Mouse (Mus musculus) neural tube, embryonic 14.5 days (tissue): ENCODE results near the gene Cluap1. TPM values are rescaled to one million over a fixed set of nuclear protein-coding genes. Genes with fewer than 3 reads are reported as not detected.

Source experiments
- ATAC-seq: fragments of 200-750 bp; cut with Nextera tagmentation; 2 replicates; pipeline ENCODE4 v1.8.0; 2017; ENCODE audit warnings: low read depth, mild to moderate bottlenecking, moderate TSS enrichment, moderate library complexity
- H3K27ac ChIP-seq: fragments of 300-500 bp; sonication (generic); 2 replicates; pipeline ENCODE4 v1.5.1; 2014; ENCODE audit warnings: low read depth, mild to moderate bottlenecking, control low read depth, low read length, moderate library complexity, mixed read lengths
- H3K27me3 ChIP-seq: fragments of 300-500 bp; sonication (generic); 2 replicates; pipeline ENCODE4 v1.6.1; 2014; ENCODE audit warnings: low read length; ENCODE audit not compliant: control insufficient read depth, insufficient read depth
- H3K36me3 ChIP-seq: fragments of 300-500 bp; sonication (generic); 2 replicates; pipeline ENCODE4 v1.6.1; 2014; ENCODE audit warnings: low read length, mixed read lengths; ENCODE audit not compliant: control insufficient read depth, insufficient read depth
- H3K4me1 ChIP-seq: fragments of 300-500 bp; sonication (generic); 2 replicates; pipeline ENCODE4 v1.6.1; 2014; ENCODE audit warnings: low read length; ENCODE audit not compliant: control insufficient read depth, insufficient read depth
- H3K4me2 ChIP-seq: fragments of 300-500 bp; sonication (generic); 2 replicates; pipeline ENCODE4 v1.6.1; 2014; ENCODE audit warnings: mild to moderate bottlenecking, low read depth, low read length, control low read depth
- H3K4me3 ChIP-seq: fragments of 300-500 bp; sonication (generic); 2 replicates; pipeline ENCODE4 v1.5.1; 2014; ENCODE audit warnings: low read depth, low read length, control low read depth, mixed read lengths
- H3K9ac ChIP-seq: fragments of 300-500 bp; sonication (generic); replicated peaks from 2 replicates; pipeline ENCODE4 v1.6.1; 2014; ENCODE audit warnings: low read depth, mild to moderate bottlenecking, control low read depth, low read length, mixed read lengths
- H3K9me3 ChIP-seq: fragments of 300-500 bp; sonication (generic); 2 replicates; pipeline ENCODE4 v1.6.1; 2016; ENCODE audit warnings: low read length; ENCODE audit not compliant: control insufficient read depth
- WGBS: fragments of 180-500 bp; shearing (Covaris S2); extraction: QIAGEN DNeasy Blood & Tissue Kit; methylation state at CpG from one replicate; pipeline ENCODE4 v1.1.7; 2014; 5-methylcytosine and 5-hydroxymethylcytosine counted together
- polyA plus RNA-seq: library from polyadenylated mRNA; unstranded; fragments of >200 nt; fragmentation: Nextera tagmentation; extraction: Ambion mirVana; gene quantifications from 2 replicates; pipeline ENCODE4 v1.2.1, GENCODE M21; 2014

Gene Cluap1
- polyA plus RNA-seq, 1 experiment from 2014 or later = 46.6 TPM

DNA sequence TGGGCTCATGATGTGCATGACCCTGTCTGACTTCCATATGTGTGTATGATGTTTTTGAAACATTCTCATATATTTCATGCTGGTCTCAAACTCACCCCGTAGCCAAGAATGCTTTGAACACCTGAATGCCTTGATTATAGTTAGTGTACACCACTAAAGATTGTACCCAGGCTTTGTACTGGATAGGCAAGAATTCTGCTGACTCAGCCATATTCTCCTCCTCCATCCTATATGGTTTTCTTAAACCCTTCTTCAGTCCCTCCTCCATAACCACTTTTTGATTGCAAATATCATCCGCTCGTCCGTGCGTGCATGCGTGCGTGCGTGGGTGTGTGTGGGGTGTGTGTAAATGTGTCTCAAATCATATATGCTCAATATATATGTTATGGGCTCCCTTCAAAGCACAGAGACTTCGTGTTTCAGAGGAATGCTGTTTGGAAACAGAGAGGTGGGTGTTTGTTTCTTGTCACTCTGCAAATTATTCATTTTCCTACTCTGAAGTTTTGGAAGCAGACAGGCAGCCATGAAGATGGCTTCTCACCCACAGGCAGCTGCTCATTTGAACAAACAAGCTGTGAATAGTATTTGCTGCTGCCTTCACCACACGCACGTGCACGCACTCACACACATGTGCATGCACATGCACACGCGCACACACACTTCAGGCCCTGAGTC is 16.8 kb upstream of the Cluap1 start:
- no peak overlapping the region for H3K4me2 ChIP-seq
- H3K36me3 ChIP-seq = peaks cover 3% of the 10 kb centered on the region; the same call in 1 of the 2 replicates
- 95% methylated on average over 14 of the region's 14 CpGs for WGBS
- H3K4me1 ChIP-seq = no peaks in the 10 kb centered on the region
- no peaks in the 10 kb centered on the region for H3K27me3 ChIP-seq
- no peaks in the 10 kb centered on the region for H3K9me3 ChIP-seq
- no peak overlapping the region for H3K27ac ChIP-seq
- no peak overlapping the region for H3K4me3 ChIP-seq
- H3K9ac ChIP-seq = no peak overlapping the region
- ATAC-seq = no peak

DNA sequence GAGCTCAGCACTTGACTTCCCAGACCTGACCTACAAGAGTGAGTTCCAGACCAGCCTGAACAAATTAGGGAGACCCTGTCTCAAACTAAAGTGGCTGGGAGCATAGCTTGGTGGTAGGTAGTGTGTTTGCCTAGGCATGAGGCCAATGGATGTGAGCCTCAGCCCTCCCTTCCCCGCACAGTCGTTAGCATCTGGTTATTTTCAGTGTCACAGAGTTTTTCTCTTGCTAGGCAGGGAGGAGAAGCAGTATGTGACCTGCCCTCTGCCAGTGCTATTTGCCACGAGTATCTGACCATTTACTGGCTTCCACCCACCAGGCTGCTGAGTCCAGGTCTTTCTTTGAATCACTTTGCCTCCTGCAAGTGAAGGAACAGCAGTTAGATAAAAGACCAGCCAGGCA is 14.9 kb upstream of the Cluap1 start:
- ATAC-seq = no peak
- WGBS = 75% methylated on average over 3 of the region's 3 CpGs
- no peak overlapping the region for H3K4me2 ChIP-seq

DNA sequence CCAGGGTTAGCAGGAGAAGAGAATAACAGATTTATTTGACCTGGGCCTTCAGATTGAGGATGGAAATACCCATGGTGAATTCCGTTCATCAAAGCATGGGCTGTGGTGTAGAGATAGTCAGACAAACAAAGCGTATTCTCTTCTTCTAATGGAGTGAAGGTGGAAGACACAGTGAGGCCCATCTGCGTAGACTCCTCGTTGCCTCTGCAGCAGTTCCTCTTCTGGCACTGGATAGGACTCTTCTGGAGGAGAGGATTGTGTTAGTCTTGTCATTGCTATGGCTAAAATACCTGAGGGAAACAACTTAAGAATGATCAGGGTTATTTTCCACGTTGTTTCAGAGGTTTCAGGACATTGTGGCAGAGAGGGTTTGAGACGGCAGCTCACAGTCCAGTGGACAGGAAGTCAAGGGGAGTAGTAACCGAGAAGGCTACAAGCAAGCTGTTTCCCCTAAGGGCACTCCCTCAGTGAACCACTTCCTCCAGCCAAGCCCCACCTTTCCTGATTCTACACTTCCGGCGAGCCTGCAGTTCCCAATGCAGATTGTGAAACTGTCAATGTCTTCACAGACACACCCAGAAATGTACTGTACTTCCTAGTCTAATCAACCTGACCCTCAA is 13.3 kb upstream of the Cluap1 start:
- no peak overlapping the region for H3K4me3 ChIP-seq
- no peak overlapping the region for H3K4me2 ChIP-seq
- 85% methylated on average over 9 of the region's 9 CpGs for WGBS
- ATAC-seq = no peak
- no peaks in the 10 kb centered on the region for H3K4me1 ChIP-seq
- H3K36me3 ChIP-seq = peaks cover 33% of the 10 kb centered on the region
- H3K9me3 ChIP-seq = no peaks in the 10 kb centered on the region
- no peaks in the 10 kb centered on the region for H3K27me3 ChIP-seq
- no peak overlapping the region for H3K9ac ChIP-seq
- no peak overlapping the region for H3K27ac ChIP-seq

More for the DNA sequence above, 14.9 kb upstream of the Cluap1 start:
- no peaks in the 10 kb centered on the region for H3K27me3 ChIP-seq
- no peak overlapping the region for H3K9ac ChIP-seq
- H3K4me1 ChIP-seq = no peaks in the 10 kb centered on the region
- peaks cover 18% of the 10 kb centered on the region for H3K36me3 ChIP-seq
- no peaks in the 10 kb centered on the region for H3K9me3 ChIP-seq
- no peak overlapping the region for H3K27ac ChIP-seq
- H3K4me3 ChIP-seq = no peak overlapping the region

DNA sequence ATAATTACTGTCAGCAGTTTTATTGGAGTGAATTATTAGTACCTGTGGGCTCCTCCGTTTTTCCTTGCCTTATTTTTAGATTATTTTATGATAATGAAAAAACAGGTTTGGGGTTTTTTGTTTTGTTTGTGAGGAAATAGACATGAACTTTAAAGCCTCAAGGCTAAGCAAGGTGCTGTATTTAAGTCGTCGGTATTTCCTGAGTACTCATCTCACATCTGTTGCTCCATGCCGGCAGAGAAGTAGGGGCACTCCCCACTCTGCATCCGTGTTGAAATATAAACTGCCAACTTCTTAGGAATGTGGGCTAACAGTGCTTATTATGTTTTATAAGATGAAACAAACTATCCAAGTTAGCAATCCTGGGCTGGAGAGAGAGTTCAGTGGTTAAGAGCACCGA is 12.6 kb upstream of the Cluap1 start:
- WGBS = 94% methylated on average over 6 of the region's 6 CpGs
- Histone ChIP-seq H3K4me3 (no peak overlapping the region), H3K27me3 (no peaks in the 10 kb centered on the region), H3K9ac (no peak overlapping the region), H3K4me2 (no peak overlapping the region), H3K36me3 (peaks cover 39% of the 10 kb centered on the region), H3K27ac (no peak overlapping the region), H3K9me3 (no peaks in the 10 kb centered on the region), H3K4me1 (no peaks in the 10 kb centered on the region)
- ATAC-seq = no peak

DNA sequence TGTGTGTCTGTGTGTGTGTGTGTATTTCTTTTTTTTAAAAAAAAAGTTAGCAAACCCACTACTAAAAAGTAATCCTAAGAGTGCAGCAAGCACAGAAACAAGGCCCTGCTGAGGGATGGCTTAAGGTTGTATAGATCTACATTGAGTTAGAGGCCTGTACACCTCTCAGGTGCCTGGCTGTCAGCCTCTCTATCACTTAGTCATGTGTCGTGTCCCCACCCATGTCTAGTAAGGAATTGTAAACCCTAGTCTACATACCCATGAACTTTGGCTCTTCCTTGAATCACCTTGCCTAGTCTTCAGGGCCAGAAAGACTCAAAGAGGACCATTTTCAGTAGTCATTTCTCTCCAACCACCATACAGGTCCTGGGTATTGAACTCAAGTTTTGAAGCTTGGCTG is 12.0 kb upstream of the Cluap1 start:
- no peak for ATAC-seq
- Histone ChIP-seq H3K9me3 (no peaks in the 10 kb centered on the region), H3K9ac (no peak overlapping the region), H3K4me2 (no peak overlapping the region), H3K27me3 (no peaks in the 10 kb centered on the region), H3K4me1 (no peaks in the 10 kb centered on the region), H3K4me3 (no peak overlapping the region), H3K27ac (no peak overlapping the region), H3K36me3 (peaks cover 44% of the 10 kb centered on the region)
- WGBS = 96% methylated on average over 1 of the region's 1 CpGs

DNA sequence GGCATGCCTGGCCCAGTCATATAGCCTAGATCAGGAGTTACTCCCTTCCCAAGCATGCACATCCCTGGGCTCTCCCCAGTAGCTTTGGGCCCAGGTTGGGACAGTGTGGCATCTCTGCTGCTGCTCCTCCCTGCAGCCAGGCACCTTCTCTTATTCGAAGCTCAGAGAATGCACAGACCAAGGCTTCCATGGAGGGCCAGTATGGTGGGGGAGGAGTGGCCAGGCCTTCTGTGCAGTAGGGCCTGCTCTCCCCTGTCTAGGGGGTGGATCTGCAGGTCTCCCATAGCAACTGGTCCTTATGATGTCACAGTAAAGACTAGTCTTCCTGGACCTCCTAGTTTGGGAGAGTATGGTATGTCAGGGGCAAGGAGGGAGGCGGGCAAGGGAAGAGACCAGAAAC is 1.1 kb upstream of the Cluap1 start:
- Histone ChIP-seq H3K9ac (no peak overlapping the region), H3K27me3 (no peaks in the 10 kb centered on the region)

DNA sequence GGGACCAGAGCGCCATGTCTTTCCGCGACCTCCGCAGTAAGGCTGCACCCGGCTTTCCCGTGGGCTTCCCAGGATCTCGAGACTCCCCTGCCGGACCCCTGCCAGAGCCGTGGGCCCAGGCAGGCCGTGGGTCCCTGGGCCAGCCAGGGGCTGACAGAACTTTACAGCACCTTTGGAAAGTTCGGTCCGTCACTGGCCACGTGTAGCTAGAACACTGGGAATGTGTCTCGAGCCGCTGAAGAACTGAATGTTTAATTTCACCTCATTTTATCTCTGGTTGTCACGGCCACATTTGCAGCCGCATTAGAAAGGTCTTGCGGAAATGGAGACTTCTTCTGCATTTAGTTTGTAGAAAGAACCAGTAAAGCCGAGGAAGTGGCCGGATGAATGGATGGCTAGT is 517 bp downstream of the Cluap1 start:
- peak overlapping the region; percentile 57 for H3K4me3 ChIP-seq
- H3K4me2 ChIP-seq = peak overlapping the region; percentile 79
- H3K27ac ChIP-seq = peak overlapping the region; percentile 61; the same call in 1 of the 2 replicates
- ATAC-seq = no peak
- H3K9ac ChIP-seq = peak overlapping the region; percentile 70
- H3K27me3 ChIP-seq = no peaks in the 10 kb centered on the region
- H3K9me3 ChIP-seq = no peaks in the 10 kb centered on the region
- H3K4me1 ChIP-seq = peaks cover 6% of the 10 kb centered on the region; the same call in 1 of the 2 replicates
- 8% methylated on average over 20 of the region's 20 CpGs for WGBS
- H3K36me3 ChIP-seq = peaks cover 20% of the 10 kb centered on the region; the same call in 1 of the 2 replicates

More for the DNA sequence above, 1.1 kb upstream of the Cluap1 start:
- ATAC-seq = no peak
- Histone ChIP-seq H3K4me2 (no peak overlapping the region), H3K27ac (no peak overlapping the region), H3K36me3 (peaks cover 20% of the 10 kb centered on the region; the same call in 1 of the 2 replicates), H3K4me1 (peaks cover 6% of the 10 kb centered on the region; the same call in 1 of the 2 replicates), H3K4me3 (no peak overlapping the region), H3K9me3 (no peaks in the 10 kb centered on the region)
- WGBS = 87% methylated on average over 2 of the region's 2 CpGs

DNA sequence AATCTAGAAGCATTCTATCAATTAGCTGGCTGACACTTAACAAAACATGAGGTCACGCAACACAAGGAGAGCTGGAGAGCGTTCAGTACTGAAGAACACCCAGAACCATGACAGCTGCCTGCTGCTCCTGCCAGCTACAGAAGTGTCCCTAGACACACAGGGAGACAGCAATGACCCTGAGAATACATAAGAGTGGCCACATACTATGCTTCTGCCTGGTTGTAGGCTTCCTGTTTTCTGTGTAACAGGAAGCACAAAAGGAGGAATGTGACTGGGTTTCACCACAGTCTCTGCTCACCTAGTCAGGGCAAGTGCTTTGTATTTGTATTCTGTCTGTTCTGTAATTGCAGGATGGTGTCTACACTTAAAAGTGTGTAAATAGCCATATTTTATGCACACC is 12.2 kb downstream of the Cluap1 start:
- Histone ChIP-seq H3K9ac (no peak overlapping the region), H3K4me2 (no peak overlapping the region), H3K27ac (no peak overlapping the region), H3K4me3 (no peak overlapping the region), H3K36me3 (peaks cover 54% of the 10 kb centered on the region), H3K4me1 (no peaks in the 10 kb centered on the region), H3K9me3 (no peaks in the 10 kb centered on the region), H3K27me3 (no peaks in the 10 kb centered on the region)
- no peak for ATAC-seq
- WGBS = 84% methylated on average over 2 of the region's 2 CpGs

DNA sequence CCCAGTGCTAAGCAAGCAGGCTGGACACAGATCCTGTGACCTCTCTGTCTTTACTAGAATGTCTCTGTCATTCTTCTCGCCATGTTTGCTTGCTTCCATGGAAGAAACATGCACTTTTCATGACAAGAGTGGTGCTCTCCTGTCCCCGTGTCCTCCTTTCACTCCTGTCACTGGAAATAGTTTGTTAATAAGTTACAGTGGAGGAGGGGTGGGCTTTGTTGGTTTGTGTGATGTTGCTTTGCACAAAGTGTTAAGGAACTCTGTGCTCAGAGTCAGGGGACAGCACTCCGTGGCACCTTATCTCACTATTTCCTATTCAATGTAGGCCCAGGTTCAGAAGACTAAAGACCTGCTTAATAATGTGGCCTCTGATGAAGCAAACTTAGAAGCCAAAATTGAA is 14.9 kb downstream of the Cluap1 start:
- 91% methylated on average over 3 of the region's 3 CpGs for WGBS
- Histone ChIP-seq H3K9me3 (no peaks in the 10 kb centered on the region), H3K27me3 (no peaks in the 10 kb centered on the region), H3K36me3 (peaks cover 56% of the 10 kb centered on the region), H3K4me3 (no peak overlapping the region), H3K9ac (no peak overlapping the region), H3K27ac (no peak overlapping the region), H3K4me2 (no peak overlapping the region), H3K4me1 (no peaks in the 10 kb centered on the region)
- ATAC-seq = no peak
